Mouse (Mus musculus): ENCODE data around the gene Hace1. TPM values are rescaled to one million over a fixed set of nuclear protein-coding genes. Genes with fewer than 3 reads are reported as not detected.

Hace1 gene
- polyA plus RNA-seq, 1 experiment: 25.5 TPM

DNA sequence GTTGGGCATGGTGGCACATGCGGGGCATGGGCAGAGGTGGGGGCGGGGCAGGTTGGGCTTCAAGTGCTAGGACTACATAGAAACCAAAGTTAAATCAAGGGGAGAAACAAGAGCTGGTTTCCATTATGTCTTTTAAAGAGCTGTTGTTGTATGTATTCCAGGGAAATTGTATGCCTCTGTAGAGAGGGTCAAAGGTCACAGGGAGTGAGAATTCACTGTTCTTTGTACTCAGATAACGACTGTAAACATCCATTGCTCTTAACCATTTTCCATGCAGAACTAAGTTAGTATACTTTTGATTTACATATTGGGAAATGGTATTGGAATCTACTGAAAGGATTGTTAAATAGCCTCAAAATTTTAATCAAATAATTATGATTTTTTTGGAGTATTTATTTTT, 28.2 kb downstream of the Hace1 start:
- Histone ChIP-seq H3K4me1 (ENCODE audit: control insufficient read depth, insufficient read depth, low read length) (no peaks in the 10 kb centered on the region), H3K4me3 (replicated peaks; ENCODE audit: control insufficient read depth, low read depth, low read length) (no peak overlapping the region), H3K27ac (ENCODE audit: control insufficient read depth, insufficient read depth, low read depth, low read length, poor library complexity) (no peak overlapping the region)
- TF ChIP-seq POLR2A (IDR thresholded peaks at IDR 0.05; ENCODE audit: borderline replicate concordance, control insufficient read depth, low read depth, low read length) (no peak), CTCF (IDR thresholded peaks at IDR 0.05; ENCODE audit: control insufficient read depth, insufficient read depth, low read length) (no peak)
- WGBS: 89% methylated on average over 3 of the region's 3 CpGs

DNA sequence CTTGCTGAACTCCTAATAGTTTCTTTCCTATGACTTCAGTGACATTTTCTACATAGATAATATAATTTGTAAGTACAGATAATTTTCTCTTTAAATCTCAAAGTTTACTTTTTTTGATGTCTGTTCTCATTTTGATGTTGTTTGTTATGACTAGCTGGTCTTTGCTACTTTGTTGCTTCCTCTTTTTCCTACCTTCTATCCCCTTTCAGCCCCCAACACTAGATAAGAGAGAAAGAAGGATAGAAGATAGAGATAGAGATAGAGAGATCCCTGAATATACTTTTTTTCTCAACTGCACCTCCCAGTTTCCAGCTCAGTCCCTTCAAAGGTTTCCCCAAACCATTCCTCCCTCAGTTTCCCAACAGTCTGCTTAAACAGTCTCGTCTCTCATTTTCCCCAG, 33.1 kb downstream of the Hace1 start:
- Histone ChIP-seq H3K4me3 (replicated peaks; ENCODE audit: control insufficient read depth, low read depth, low read length) (no peak overlapping the region), H3K27ac (ENCODE audit: control insufficient read depth, insufficient read depth, low read depth, low read length, poor library complexity) (no peak overlapping the region), H3K4me1 (ENCODE audit: control insufficient read depth, insufficient read depth, low read length) (no peaks in the 10 kb centered on the region)
- no peak for TF ChIP-seq POLR2A (IDR thresholded peaks at IDR 0.05; ENCODE audit: borderline replicate concordance, control insufficient read depth, low read depth, low read length)
- no peak for TF ChIP-seq CTCF (IDR thresholded peaks at IDR 0.05; ENCODE audit: control insufficient read depth, insufficient read depth, low read length)
- 87% methylated on average over 1 of the region's 1 CpGs for WGBS

DNA sequence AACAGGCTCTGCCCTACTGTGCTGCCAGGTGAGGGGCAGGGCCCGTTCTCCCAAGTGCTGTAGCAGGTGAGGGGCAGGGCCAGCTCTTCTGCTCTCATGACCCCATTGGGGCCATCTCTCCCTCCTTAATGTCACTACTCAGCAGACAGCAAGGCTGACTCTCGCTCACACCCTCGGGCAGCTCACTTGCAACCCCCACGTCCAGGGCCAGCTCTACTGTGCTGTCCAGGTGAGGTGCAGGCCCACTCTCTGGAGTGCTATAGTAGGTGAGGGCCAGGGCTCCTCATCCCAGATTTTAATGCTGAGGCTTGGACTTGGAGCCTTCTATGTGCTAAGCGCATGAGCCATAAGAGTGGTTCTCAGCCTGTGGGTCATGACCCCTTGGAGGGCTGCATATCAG, 38.4 kb downstream of the Hace1 start:
- Histone ChIP-seq H3K4me1 (ENCODE audit: control insufficient read depth, insufficient read depth, low read length) (peaks cover 2% of the 10 kb centered on the region; the same call in 1 of the 2 replicates), H3K27ac (ENCODE audit: control insufficient read depth, insufficient read depth, low read depth, low read length, poor library complexity) (no peak overlapping the region; the same call in 1 of the 2 replicates), H3K4me3 (replicated peaks; ENCODE audit: control insufficient read depth, low read depth, low read length) (no peak overlapping the region)
- TF ChIP-seq CTCF (IDR thresholded peaks at IDR 0.05; ENCODE audit: control insufficient read depth, insufficient read depth, low read length): no peak
- TF ChIP-seq POLR2A (IDR thresholded peaks at IDR 0.05; ENCODE audit: borderline replicate concordance, control insufficient read depth, low read depth, low read length): no peak
- 90% methylated on average over 5 of the region's 5 CpGs for WGBS

- Histone ChIP-seq H3K4me3 (replicated peaks; ENCODE audit: control insufficient read depth, low read depth, low read length) (no peak overlapping the region), H3K4me1 (ENCODE audit: control insufficient read depth, insufficient read depth, low read length) (peaks cover 2% of the 10 kb centered on the region; the same call in 1 of the 2 replicates), H3K27ac (ENCODE audit: control insufficient read depth, insufficient read depth, low read depth, low read length, poor library complexity) (no peak overlapping the region)
- TF ChIP-seq CTCF (IDR thresholded peaks at IDR 0.05; ENCODE audit: control insufficient read depth, insufficient read depth, low read length): no peak
- TF ChIP-seq POLR2A (IDR thresholded peaks at IDR 0.05; ENCODE audit: borderline replicate concordance, control insufficient read depth, low read depth, low read length): no peak
- WGBS: 24% methylated on average over 3 of the region's 3 CpGs
Measured at GRCm38 (mm10) chr10:45619039-45619438, 41.4 kb downstream of the Hace1 start.

GRCm38 (mm10) chr10:45631995-45632394, 54.4 kb downstream of the Hace1 start:
- TF ChIP-seq POLR2A (IDR thresholded peaks at IDR 0.05; ENCODE audit: borderline replicate concordance, control insufficient read depth, low read depth, low read length): no peak
- no peak for TF ChIP-seq CTCF (IDR thresholded peaks at IDR 0.05; ENCODE audit: control insufficient read depth, insufficient read depth, low read length)
- H3K4me3 ChIP-seq (replicated peaks; ENCODE audit: control insufficient read depth, low read depth, low read length): no peak overlapping the region
- 80% methylated on average over 3 of the region's 3 CpGs for WGBS
- H3K27ac ChIP-seq (ENCODE audit: control insufficient read depth, insufficient read depth, low read depth, low read length, poor library complexity): no peak overlapping the region
- no peaks in the 10 kb centered on the region for H3K4me1 ChIP-seq (ENCODE audit: control insufficient read depth, insufficient read depth, low read length)

GRCm38 (mm10) chr10:45632641-45633040, 55.0 kb downstream of the Hace1 start:
- H3K27ac ChIP-seq (ENCODE audit: control insufficient read depth, insufficient read depth, low read depth, low read length, poor library complexity): no peak overlapping the region
- no peaks in the 10 kb centered on the region for H3K4me1 ChIP-seq (ENCODE audit: control insufficient read depth, insufficient read depth, low read length)
- no peak overlapping the region for H3K4me3 ChIP-seq (replicated peaks; ENCODE audit: control insufficient read depth, low read depth, low read length)
- TF ChIP-seq CTCF (IDR thresholded peaks at IDR 0.05; ENCODE audit: control insufficient read depth, insufficient read depth, low read length) (no peak), POLR2A (IDR thresholded peaks at IDR 0.05; ENCODE audit: borderline replicate concordance, control insufficient read depth, low read depth, low read length) (no peak)
- 88% methylated on average over 10 of the region's 10 CpGs for WGBS

GRCm38 (mm10) chr10:45635201-45635600, 57.6 kb downstream of the Hace1 start:
- Histone ChIP-seq H3K27ac (ENCODE audit: control insufficient read depth, insufficient read depth, low read depth, low read length, poor library complexity) (no peak overlapping the region), H3K4me3 (replicated peaks; ENCODE audit: control insufficient read depth, low read depth, low read length) (no peak overlapping the region), H3K4me1 (ENCODE audit: control insufficient read depth, insufficient read depth, low read length) (no peaks in the 10 kb centered on the region)
- TF ChIP-seq POLR2A (IDR thresholded peaks at IDR 0.05; ENCODE audit: borderline replicate concordance, control insufficient read depth, low read depth, low read length) (no peak), CTCF (IDR thresholded peaks at IDR 0.05; ENCODE audit: control insufficient read depth, insufficient read depth, low read length) (no peak)
- WGBS: 82% methylated on average over 3 of the region's 3 CpGs

DNA sequence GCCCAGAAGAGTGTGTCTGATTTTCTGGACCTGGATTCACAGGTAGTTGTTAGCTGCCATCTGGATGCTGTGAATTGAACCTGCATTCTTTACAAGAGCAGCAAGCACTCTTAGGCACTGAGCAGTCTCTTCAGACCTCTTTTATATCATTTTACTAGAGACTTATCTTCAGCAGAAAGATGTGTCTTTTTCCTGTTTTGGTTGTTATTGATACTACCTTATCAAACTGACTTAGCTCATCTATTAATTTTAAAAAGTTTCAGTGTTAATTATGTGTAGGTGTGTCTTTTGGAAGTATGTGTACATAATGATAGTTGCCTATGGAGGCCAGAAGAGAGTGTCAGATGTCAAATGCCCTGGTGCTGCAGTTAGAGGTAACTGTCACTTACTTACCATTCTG, 62.1 kb downstream of the Hace1 start:
- TF ChIP-seq CTCF (IDR thresholded peaks at IDR 0.05; ENCODE audit: control insufficient read depth, insufficient read depth, low read length): no peak
- no peak for TF ChIP-seq POLR2A (IDR thresholded peaks at IDR 0.05; ENCODE audit: borderline replicate concordance, control insufficient read depth, low read depth, low read length)
- Histone ChIP-seq H3K4me1 (ENCODE audit: control insufficient read depth, insufficient read depth, low read length) (no peaks in the 10 kb centered on the region), H3K4me3 (replicated peaks; ENCODE audit: control insufficient read depth, low read depth, low read length) (no peak overlapping the region), H3K27ac (ENCODE audit: control insufficient read depth, insufficient read depth, low read depth, low read length, poor library complexity) (no peak overlapping the region)

- no peak overlapping the region for H3K4me3 ChIP-seq (replicated peaks; ENCODE audit: control insufficient read depth, low read depth, low read length)
Measured at GRCm38 (mm10) chr10:45654026-45654425, 76.4 kb downstream of the Hace1 start.

More at GRCm38 (mm10) chr10:45654026-45654425, 76.4 kb downstream of the Hace1 start:
- TF ChIP-seq POLR2A (IDR thresholded peaks at IDR 0.05; ENCODE audit: borderline replicate concordance, control insufficient read depth, low read depth, low read length) (no peak), CTCF (IDR thresholded peaks at IDR 0.05; ENCODE audit: control insufficient read depth, insufficient read depth, low read length) (no peak)
- WGBS: 88% methylated on average over 2 of the region's 2 CpGs
- no peak overlapping the region for H3K27ac ChIP-seq (ENCODE audit: control insufficient read depth, insufficient read depth, low read depth, low read length, poor library complexity)
- H3K4me1 ChIP-seq (ENCODE audit: control insufficient read depth, insufficient read depth, low read length): no peaks in the 10 kb centered on the region

Measured in bone marrow, adult 2 months (tissue).